Mouse (Mus musculus) heart, postnatal 25 days (tissue): ENCODE results near the gene Gm10251. TPM values are rescaled to one million over a fixed set of nuclear protein-coding genes. Genes with fewer than 3 reads are reported as not detected.
"Not testable (repeated sequence)": the region's sequence is repeated elsewhere in the genome, so short reads cannot be mapped to it uniquely, and the experiment has no call there.

ENCODE experiments used
- DNase-seq: peaks from one replicate; pipeline ENCODE4 v3.0.0; 2022; ENCODE audit warnings: low spot score
- intact Hi-C: fragments of 180-260 bp; cut with DNase I; formaldehyde crosslinking; loops from one replicate; pipeline ENCODE4 v1.15.1; 2025
- total RNA-seq, 2 experiments: library from RNA; stranded (reverse); gene quantifications; 2 replicates each; pipeline ENCODE4 v1.2.3; 2021

Gene Gm10251
- total RNA-seq = not detected

GRCm38 (mm10) chr14:6684070-6684469 lies at the start of gene Gm10251:
Gene Gm10251, minus strand, starts transcription at chr14:6684170.
- DNase-seq, intact Hi-C loops: not testable (repeated sequence)

- DNase-seq = not testable (repeated sequence)
Observed at GRCm38 (mm10) chr14:6720151-6720550, 36.2 kb upstream of the Gm10251 start, which contains the start of gene Gm8050. Gene Gm8050, minus strand, starts transcription at chr14:6720251.

GRCm38 (mm10) chr14:6622318-6622717 lies 61.7 kb downstream of the Gm10251 start, which contains the start of gene Gm3460:
Gene Gm3460, minus strand, starts transcription at chr14:6622418.
- intact Hi-C loops = not testable (repeated sequence)

More at GRCm38 (mm10) chr14:6720151-6720550, 36.2 kb upstream of the Gm10251 start, which contains the start of gene Gm8050:
- intact Hi-C loops = not testable (repeated sequence)

GRCm38 (mm10) chr14:6606436-6606835 lies 77.5 kb downstream of the Gm10251 start:
- peak; percentile 1 for DNase-seq

More at GRCm38 (mm10) chr14:6622318-6622717, 61.7 kb downstream of the Gm10251 start, which contains the start of gene Gm3460:
- not testable (repeated sequence) for DNase-seq

GRCm38 (mm10) chr14:6605004-6605403 lies 79.0 kb downstream of the Gm10251 start:
- intact Hi-C loops, DNase-seq: not testable (repeated sequence)

More at GRCm38 (mm10) chr14:6606436-6606835, 77.5 kb downstream of the Gm10251 start:
- intact Hi-C loops = not testable (repeated sequence)

- peak; percentile 0 for DNase-seq
- intact Hi-C loops = not testable (repeated sequence)
Observed at GRCm38 (mm10) chr14:6604551-6604950, 79.4 kb downstream of the Gm10251 start.

- DNase-seq, intact Hi-C loops: not testable (repeated sequence)
Observed at GRCm38 (mm10) chr14:6590513-6590912, 93.5 kb downstream of the Gm10251 start, which contains the start of gene Gm3629. Gene Gm3629, minus strand, starts transcription at chr14:6590613.

Other genes with a start within 250 kb of the Gm10251 start
- not detected for gene Gm3594, start 239.6 kb downstream of the Gm10251 start, total RNA-seq
- not detected for gene Gm8356, start 146.9 kb downstream of the Gm10251 start, total RNA-seq
- gene Gm3629, start 93.6 kb downstream of the Gm10251 start, total RNA-seq = under 1 TPM in 1 of 2 experiments, not detected in 1; 0.21 TPM
- not detected for gene Gm3460, start 61.8 kb downstream of the Gm10251 start, total RNA-seq
- gene Gm8050, start 36.1 kb upstream of the Gm10251 start, total RNA-seq = not detected
- under 1 TPM in 1 of 2 experiments, not detected in 1; 0.61 TPM for gene Gm3636, start 58.2 kb upstream of the Gm10251 start, total RNA-seq
- under 1 TPM in 1 of 2 experiments, not detected in 1; 0.21 TPM for gene Gm8362, start 90.2 kb upstream of the Gm10251 start, total RNA-seq
- gene Gm3642, start 156.1 kb upstream of the Gm10251 start, total RNA-seq = not detected
- under 1 TPM; 0.13 to 0.36 TPM for gene Gm3667, start 205.8 kb upstream of the Gm10251 start, total RNA-seq